Mouse (Mus musculus) 416B (cell line): ENCODE measurements around the gene Efnb2.

Experiments
- DNase-seq: peaks from one replicate; pipeline ENCODE4 v3.0.0; 2011; ENCODE audit warnings: low read depth

Efnb2 gene

GRCm38 (mm10) chr8:8611928-8612327 lies 49.1 kb downstream of the Efnb2 start:
- DNase-seq: no peak

GRCm38 (mm10) chr8:8609791-8610190 lies 51.3 kb downstream of the Efnb2 start:
- no peak for DNase-seq

- no peak for DNase-seq
These were observed 51.9 kb downstream of the Efnb2 start for GRCm38 (mm10) chr8:8609141-8609540.

GRCm38 (mm10) chr8:8605621-8606020 lies 55.4 kb downstream of the Efnb2 start:
- no peak for DNase-seq

GRCm38 (mm10) chr8:8603875-8604274 lies 57.2 kb downstream of the Efnb2 start:
- DNase-seq: no peak

- DNase-seq: peak; percentile 72
These were observed 58.2 kb downstream of the Efnb2 start for GRCm38 (mm10) chr8:8602616-8603461.

- no peak for DNase-seq
These were observed 61.1 kb downstream of the Efnb2 start for GRCm38 (mm10) chr8:8599931-8600330.

- DNase-seq: no peak
These were observed 63.6 kb downstream of the Efnb2 start for GRCm38 (mm10) chr8:8597434-8597833.

- DNase-seq: no peak
These were observed 65.0 kb downstream of the Efnb2 start for GRCm38 (mm10) chr8:8595831-8596611.

GRCm38 (mm10) chr8:8593812-8594211 lies 67.2 kb downstream of the Efnb2 start:
- peak; percentile 37 for DNase-seq

- DNase-seq: no peak
These were observed 67.7 kb downstream of the Efnb2 start for GRCm38 (mm10) chr8:8593371-8593770.

- no peak for DNase-seq
These were observed 68.7 kb downstream of the Efnb2 start for GRCm38 (mm10) chr8:8592331-8592730.

- no peak for DNase-seq
These were observed 77.1 kb downstream of the Efnb2 start for GRCm38 (mm10) chr8:8583981-8584377.

- no peak for DNase-seq
These were observed 77.6 kb downstream of the Efnb2 start for GRCm38 (mm10) chr8:8583290-8583980.

GRCm38 (mm10) chr8:8577770-8578303 lies 83.2 kb downstream of the Efnb2 start:
- no peak for DNase-seq

GRCm38 (mm10) chr8:8576833-8577232 lies 84.2 kb downstream of the Efnb2 start:
- DNase-seq: no peak

GRCm38 (mm10) chr8:8576286-8576685 lies 84.8 kb downstream of the Efnb2 start:
- DNase-seq: no peak

GRCm38 (mm10) chr8:8574521-8575499 lies 86.2 kb downstream of the Efnb2 start:
- no peak for DNase-seq

GRCm38 (mm10) chr8:8572272-8572671 lies 88.8 kb downstream of the Efnb2 start:
- DNase-seq: no peak

- DNase-seq: no peak
These were observed 89.3 kb downstream of the Efnb2 start for GRCm38 (mm10) chr8:8571625-8572215.

GRCm38 (mm10) chr8:8569280-8569679 lies 91.8 kb downstream of the Efnb2 start:
- no peak for DNase-seq
